ENCODE assay signal across 8 mouse cellular contexts in the genomic region with DNA sequence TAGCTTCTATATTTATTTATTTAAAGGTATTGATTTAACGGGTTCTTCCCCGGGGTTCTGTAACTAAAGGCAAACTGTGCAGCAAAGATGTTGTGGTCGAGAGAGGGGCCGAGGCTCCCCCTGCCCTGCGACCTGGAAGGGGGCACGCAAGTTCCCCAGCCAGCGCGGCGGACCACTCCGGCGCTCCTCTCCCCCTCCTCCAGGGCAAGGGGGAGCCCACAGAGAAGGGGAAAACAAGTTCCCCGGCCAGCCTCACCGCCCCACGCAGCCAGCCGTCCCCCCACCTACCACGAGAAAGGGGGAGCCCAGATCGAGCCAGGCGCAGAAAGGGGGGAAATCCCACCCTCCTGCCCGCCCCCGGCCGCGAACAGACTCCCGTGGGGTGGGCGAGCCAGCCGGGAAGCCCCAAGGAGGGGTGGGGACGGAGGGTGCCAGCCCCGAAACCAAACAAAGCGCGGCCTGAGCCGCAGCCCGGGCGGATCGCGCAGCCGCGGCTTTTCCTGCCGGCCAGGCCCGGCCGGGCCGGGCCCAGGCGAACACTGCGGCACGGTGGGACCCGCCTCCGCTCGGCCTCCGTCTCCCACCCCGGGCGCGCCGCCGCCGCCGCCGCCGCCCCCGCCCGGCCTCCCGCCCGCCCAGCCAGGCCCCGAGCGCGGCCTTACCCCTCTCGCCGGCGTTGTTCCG. TPM values are rescaled to one million over a fixed set of nuclear protein-coding genes. Genes with fewer than 3 reads are reported as not detected.
DNase-seq lines count a peak whose midpoint lies in the region; ATAC-seq lines count a peak whose summit lies in the region.

No protein-coding gene starts in this region.

- H3K27ac ChIP-seq in intestine, embryonic 16.5 days (ENCODE audit: low read length) = peak overlapping the region; percentile 100
- peak overlapping the region; percentile 99 for H3K27ac ChIP-seq in midbrain, embryonic 10.5 days (replicated peaks)

- DNase-seq in embryo, embryonic 10 days (ENCODE audit: low spot score) = peak; percentile 44
- DNase-seq in gastrocnemius, postnatal 4 days (ENCODE audit: low spot score in 2 of 2) = peak; percentile 47 to 68
- peak; percentile 64 for DNase-seq in left cerebral cortex, postnatal 4 days
- DNase-seq in midbrain, embryonic 10.5 days (ENCODE audit: low spot score) = peak; percentile 71
- peak; percentile 56 for DNase-seq in spleen, adult 12 weeks (ENCODE audit: low spot score)

- peaks cover 37% of the 10 kb centered on the region for H3K4me1 ChIP-seq in erythroblast, embryonic 14.5 days (ENCODE audit: control insufficient read depth)
- peaks cover 5% of the 10 kb centered on the region for H3K4me1 ChIP-seq in intestine, embryonic 16.5 days (ENCODE audit: control insufficient read depth, insufficient read depth, low read length)
- H3K4me1 ChIP-seq in midbrain, embryonic 10.5 days = peaks cover 23% of the 10 kb centered on the region

- 0% methylated on average over 34 of the region's 67 CpGs for WGBS in intestine, embryonic 16.5 days
- 3% methylated on average over 48 of the region's 67 CpGs for WGBS in midbrain, embryonic 10.5 days

- peak overlapping the region; percentile 68 for H3K4me2 ChIP-seq in intestine, embryonic 16.5 days (ENCODE audit: low read depth, low read length)

- peak overlapping the region; percentile 99 for H3K9ac ChIP-seq in intestine, embryonic 16.5 days (ENCODE audit: low read depth, low read length)

- no peaks in the 10 kb centered on the region for H3K9me3 ChIP-seq in erythroblast, embryonic 14.5 days (ENCODE audit: control insufficient read depth, low read length)
- no peaks in the 10 kb centered on the region for H3K9me3 ChIP-seq in intestine, embryonic 16.5 days (ENCODE audit: control insufficient read depth, low read length)
- H3K9me3 ChIP-seq in midbrain, embryonic 10.5 days (replicated peaks) = no peaks in the 10 kb centered on the region; the same call in 1 of the 2 replicates

- peak overlapping the region; percentile 94 for H3K4me3 ChIP-seq in erythroblast, embryonic 14.5 days (replicated peaks)
- H3K4me3 ChIP-seq in intestine, embryonic 16.5 days (ENCODE audit: low read length) = peak overlapping the region; percentile 98
- peak overlapping the region; percentile 99 for H3K4me3 ChIP-seq in midbrain, embryonic 10.5 days

- no peak for ATAC-seq in erythroblast, adult 5-6 weeks (replicated peaks; ENCODE audit: low FRiP score, poor library complexity, severe bottlenecking)
- ATAC-seq in intestine, embryonic 16.5 days = peak; percentile 23

- H3K27me3 ChIP-seq in erythroblast, embryonic 14.5 days (ENCODE audit: control insufficient read depth) = no peaks in the 10 kb centered on the region
- H3K27me3 ChIP-seq in intestine, embryonic 16.5 days (replicated peaks; ENCODE audit: control insufficient read depth, insufficient read depth, low read length) = no peaks in the 10 kb centered on the region
- no peaks in the 10 kb centered on the region for H3K27me3 ChIP-seq in midbrain, embryonic 10.5 days (ENCODE audit: low read depth, poor library complexity, severe bottlenecking)

- intact Hi-C loops in left cerebral cortex, postnatal 4 days (cut with DNase I) = loop anchor here (5.0 kb wide), 3 partner anchors 37 to 448 kb away; no protein-coding TSS in a partner anchor

- H3K36me3 ChIP-seq in erythroblast, embryonic 14.5 days (ENCODE audit: control insufficient read depth) = no peaks in the 10 kb centered on the region; the same call in 1 of the 2 replicates
- no peaks in the 10 kb centered on the region for H3K36me3 ChIP-seq in intestine, embryonic 16.5 days (ENCODE audit: control insufficient read depth, insufficient read depth, low read length)
- 0 out of 2 replicates have a peak, but pooled peaks cover 5% of the 10 kb centered on the region for H3K36me3 ChIP-seq in midbrain, embryonic 10.5 days

RNA-seq across cellular contexts. Expression of a gene that starts 0.6 kb away (rescaled TPM):
- polyA plus RNA-seq in erythroblast, embryonic 14.5 days (2012) = 0.16 and 0.17 TPM in 2 replicates
- total RNA-seq in erythroblast, adult 5-6 weeks (2015; ENCODE audit: low replicate concordance) = 11.5 and 13.2 TPM in 2 replicates
- total RNA-seq in erythroblast, adult 5-6 weeks (2017; ENCODE audit: low replicate concordance) = 5.7 and 8.7 TPM in 2 replicates
- 10 to 100 TPM; 53.3 to 59.6 TPM for total RNA-seq in gastrocnemius, postnatal 4 days (2021)
- 8.0 and 8.3 TPM in 2 replicates for polyA plus RNA-seq in intestine, embryonic 16.5 days (2015; fragmentation: Nextera tagmentation; extraction: Ambion mirVana)
- 100 to 1,000 TPM; 128 to 142 TPM for total RNA-seq in left cerebral cortex, postnatal 4 days (2021)
- 17.5 and 18.7 TPM in 2 replicates for polyA plus RNA-seq in midbrain, embryonic 10.5 days (2016; fragmentation: Nextera tagmentation; extraction: Ambion mirVana)
